Mouse (Mus musculus) left cerebral cortex, adult 2 months (tissue): ENCODE measurements at regions not wholly inside any gene's neighbourhood (a gene's known extent, or its start where the extent isn't known, plus 50 kb on each side); places are given as distances from the start of the nearest gene placed in this dataset.

ENCODE experiments used
- DNase-seq, 2 experiments: peaks; one replicate each; pipeline ENCODE4 v3.0.0; 2021 to 2022; ENCODE audit warnings: low spot score in 2 of 2, mixed read lengths in 1 of 2; ENCODE audit errors: extremely low spot score in 1 of 2
- H3K27ac ChIP-seq: fragments of 200-600 bp; 2 replicates; pipeline ENCODE4 v1.8.1; 2022
- H3K4me3 ChIP-seq: fragments of 200-600 bp; 2 replicates; pipeline ENCODE4 v1.8.1; 2022
- CTCF ChIP-seq: fragments of 200-600 bp; IDR thresholded peaks from 2 replicates; pipeline ENCODE4 v1.8.1; 2022; ENCODE audit warnings: antibody characterized with exemption, mild to moderate bottlenecking, moderate library complexity
- intact Hi-C: fragments of 180-260 bp; cut with DNase I; formaldehyde crosslinking; loops from one replicate; pipeline ENCODE4 v1.15.1; 2025

DNA sequence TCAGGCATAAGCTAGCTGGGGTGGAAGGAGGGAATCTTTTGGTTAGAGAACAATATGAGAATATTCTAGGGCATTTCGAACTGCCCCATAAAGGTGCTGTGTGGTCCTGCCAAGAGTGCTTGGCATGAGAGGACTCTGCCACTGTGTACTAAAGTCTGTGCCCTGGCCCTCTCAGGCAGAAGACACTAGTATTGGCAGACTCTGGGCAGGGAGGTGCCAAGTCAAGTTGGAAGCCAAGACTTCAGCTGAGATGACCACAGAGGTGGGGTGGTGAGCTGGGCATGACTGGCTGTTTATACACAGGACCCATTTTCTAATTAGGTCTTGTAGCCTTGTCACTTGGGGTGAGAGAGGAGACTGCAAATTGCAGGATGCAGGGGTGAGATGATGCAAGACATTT is 104.4 kb upstream of the Glra1 start:
- no peak for DNase-seq
- Histone ChIP-seq H3K27ac (no peak overlapping the region), H3K4me3 (no peak overlapping the region)
- intact Hi-C loops: no loop called here
- TF ChIP-seq CTCF: no peak

- intact Hi-C loops: no loop called here
- no peak for TF ChIP-seq CTCF
- peak in 1 of 2 experiments; percentile 11 for DNase-seq
- no peak overlapping the region for H3K27ac ChIP-seq
- no peak overlapping the region for H3K4me3 ChIP-seq
These were observed 99.5 kb upstream of the Glra1 start for GRCm38 (mm10) chr11:55707467-55707866.

DNA sequence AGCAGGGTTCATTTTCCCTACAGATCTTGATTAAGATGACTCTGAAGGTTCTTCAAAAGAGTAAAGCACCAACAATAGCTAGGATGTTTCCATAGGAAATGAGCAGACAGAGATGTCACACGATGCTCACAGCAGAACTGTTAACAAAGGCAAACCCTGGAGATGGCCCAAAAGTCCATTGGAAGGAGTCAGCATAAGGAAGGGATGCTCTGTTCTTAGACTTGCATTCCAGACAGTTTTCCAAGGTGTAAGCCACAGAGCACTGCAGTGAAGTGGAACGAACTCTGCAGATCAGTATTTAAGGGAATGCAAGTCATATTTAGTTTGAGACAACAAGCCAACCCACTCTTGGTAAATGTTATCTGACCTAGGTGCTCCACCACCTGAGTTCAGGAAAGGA is 93.9 kb upstream of the Glra1 start:
- no peak for TF ChIP-seq CTCF
- intact Hi-C loops: no loop called here
- no peak overlapping the region for H3K4me3 ChIP-seq
- no peak overlapping the region for H3K27ac ChIP-seq
- DNase-seq: no peak

DNA sequence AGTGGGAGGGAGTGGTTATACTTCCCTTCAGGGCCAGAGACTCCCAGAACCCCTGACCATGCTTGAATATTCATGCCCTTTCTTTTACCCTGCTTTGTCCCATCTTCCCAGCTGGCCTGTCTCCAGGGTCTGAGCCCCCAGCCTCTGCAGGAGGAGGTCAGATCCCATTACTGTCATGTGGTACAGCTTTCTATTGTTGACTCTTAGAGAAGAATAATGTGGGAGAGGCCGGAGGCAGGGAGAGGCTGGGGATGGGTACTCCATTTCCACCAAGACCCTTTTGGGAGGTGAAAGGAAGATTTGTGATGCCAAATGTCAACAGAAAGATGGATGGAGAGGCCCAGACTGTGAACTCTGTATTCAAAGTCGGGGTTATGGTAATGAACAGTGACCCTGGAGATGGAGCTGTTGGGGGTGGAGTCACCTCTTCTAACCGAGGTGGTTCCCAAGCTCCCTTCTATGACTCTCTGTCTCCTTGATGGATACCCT is 77.1 kb upstream of the Glra1 start:
- no peak for TF ChIP-seq CTCF
- H3K4me3 ChIP-seq: no peak overlapping the region
- no peak overlapping the region for H3K27ac ChIP-seq
- DNase-seq: no peak
- intact Hi-C loops: no loop called here

GRCm38 (mm10) chr11:55682351-55682961 is 74.5 kb upstream of the Glra1 start:
- TF ChIP-seq CTCF: no peak
- intact Hi-C loops: no loop called here
- DNase-seq: no peak
- Histone ChIP-seq H3K27ac (no peak overlapping the region), H3K4me3 (no peak overlapping the region)

- DNase-seq: no peak
- no peak for TF ChIP-seq CTCF
- H3K27ac ChIP-seq: no peak overlapping the region
- intact Hi-C loops: no loop called here
- no peak overlapping the region for H3K4me3 ChIP-seq
These were observed 73.4 kb upstream of the Glra1 start for GRCm38 (mm10) chr11:55681226-55681980.

DNA sequence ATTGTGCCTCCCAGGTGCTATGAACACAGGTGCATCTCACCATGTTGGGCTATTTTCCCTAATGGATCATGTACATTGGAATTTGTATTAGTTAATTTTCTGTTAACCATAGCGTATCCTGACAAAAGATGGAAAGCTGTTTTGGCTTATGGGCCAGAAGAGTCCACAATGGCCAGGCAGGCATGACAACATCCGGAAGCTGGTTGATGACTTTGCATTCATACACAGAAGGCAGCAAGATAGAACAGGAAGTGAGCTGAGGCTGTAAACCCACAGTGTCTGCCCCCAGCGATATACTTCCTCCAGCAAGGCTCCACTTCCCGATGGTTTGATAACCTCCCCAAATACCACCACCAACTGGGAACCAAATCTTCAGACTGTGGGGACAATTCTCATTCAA is 55.1 kb upstream of the Glra1 start:
- DNase-seq: no peak
- intact Hi-C loops: no loop called here
- no peak overlapping the region for H3K4me3 ChIP-seq
- TF ChIP-seq CTCF: no peak
- H3K27ac ChIP-seq: no peak overlapping the region

DNA sequence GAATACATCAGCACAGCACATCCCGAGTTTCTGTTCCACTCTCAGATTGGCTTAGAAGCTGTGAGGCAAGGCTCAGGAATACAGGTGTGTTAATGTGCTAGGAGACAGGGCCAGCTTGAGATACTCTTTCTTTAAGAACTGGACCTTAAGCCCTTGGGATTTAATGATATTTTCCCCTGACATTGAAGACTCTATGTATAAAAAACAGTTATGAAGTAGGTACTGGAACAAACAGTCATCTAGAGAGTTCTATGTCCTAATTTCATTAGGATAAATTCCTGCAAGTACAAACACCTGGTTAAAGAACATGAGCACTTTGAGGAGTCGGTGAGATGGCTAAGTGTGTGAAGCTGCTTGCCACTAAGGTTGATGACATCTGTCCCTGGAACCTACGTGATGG is 54.3 kb upstream of the Glra1 start:
- TF ChIP-seq CTCF: no peak
- intact Hi-C loops: no loop called here
- Histone ChIP-seq H3K4me3 (no peak overlapping the region), H3K27ac (no peak overlapping the region)
- no peak for DNase-seq
